Mouse (Mus musculus): ENCODE results near the gene Gm14819. TPM values are rescaled to one million over a fixed set of nuclear protein-coding genes. Genes with fewer than 3 reads are reported as not detected.
"Not testable (repeated sequence)": the region's sequence is repeated elsewhere in the genome, so short reads cannot be mapped to it uniquely, and the experiment has no call there.

Gm14819 gene
- not detected in 2 replicates for polyA plus RNA-seq (2016; fragmentation: Nextera tagmentation; extraction: Ambion mirVana)

- not testable (repeated sequence) for ATAC-seq (ENCODE audit: low FRiP score); H3K27me3 ChIP-seq; H3K4me1 ChIP-seq; H3K27ac ChIP-seq; H3K36me3 ChIP-seq; H3K9ac ChIP-seq; H3K4me2 ChIP-seq (replicated peaks); H3K4me3 ChIP-seq; H3K9me3 ChIP-seq (replicated peaks)
- no CpG with 5 or more reads among the region's 6 CpGs for WGBS
Measured at GRCm38 (mm10) chrX:35403883-35404282, at the start of gene Gm14819. Gene Gm14819 (plus strand): TSS chrX:35404183.

All from hindbrain, embryonic 12.5 days (tissue).